Mouse (Mus musculus): Measurements from ENCODE around the gene Cox10.

- TF ChIP-seq MXI1 (IDR thresholded peaks at IDR 0.05; ENCODE audit: low read depth, low read length) (no peak), CTCF (IDR thresholded peaks at IDR 0.05 in 2 of 3, conservative IDR thresholded peaks at IDR 0.05 in 1 of 3; ENCODE audit: control insufficient read depth in 1 of 3, insufficient read depth in 1 of 3, low read depth in 2 of 3, low read length in 3 of 3, poor library complexity in 1 of 3, severe bottlenecking in 1 of 3) (no peak), POLR2A (IDR thresholded peaks at IDR 0.05; ENCODE audit: control insufficient read depth in 1 of 2, insufficient read depth in 1 of 2, low read depth in 1 of 2, low read length in 2 of 2, poor library complexity in 1 of 2) (no peak), TCF12 (IDR thresholded peaks at IDR 0.05; ENCODE audit: low read depth, low read length) (no peak), CHD2 (IDR thresholded peaks at IDR 0.05; ENCODE audit: low read length) (no peak), NRF1 (IDR thresholded peaks at IDR 0.05; ENCODE audit: insufficient read depth, low read depth, low read length, poor library complexity, severe bottlenecking) (no peak), TAL1 (IDR thresholded peaks at IDR 0.05; ENCODE audit: low read length) (no peak)
Observed at GRCm38 (mm10) chr11:63956748-63957147, 122.5 kb downstream of the Cox10 start.
